Mouse (Mus musculus) forebrain, embryonic 15.5 days (tissue): ENCODE data around the gene Slc27a4. TPM values are rescaled to one million over a fixed set of nuclear protein-coding genes. Genes with fewer than 3 reads are reported as not detected.
"Not testable (repeated sequence)": the region's sequence is repeated elsewhere in the genome, so short reads cannot be mapped to it uniquely, and the experiment has no call there.

Source experiments
- ATAC-seq: fragments of 200-750 bp; cut with Nextera tagmentation; replicated peaks from 2 replicates; pipeline ENCODE4 v1.8.0; 2017; ENCODE audit warnings: mild to moderate bottlenecking, moderate TSS enrichment, moderate library complexity
- H3K27ac ChIP-seq: fragments of 300-500 bp; sonication (generic); replicated peaks from 2 replicates; pipeline ENCODE4 v1.5.1; 2015; ENCODE audit warnings: mild to moderate bottlenecking, inconsistent platforms
- H3K27me3 ChIP-seq: fragments of 300-500 bp; sonication (generic); 2 replicates; pipeline ENCODE4 v1.6.1; 2015; ENCODE audit warnings: inconsistent platforms
- H3K36me3 ChIP-seq: fragments of 300-500 bp; sonication (generic); 2 replicates; pipeline ENCODE4 v1.6.1; 2015; ENCODE audit warnings: mild to moderate bottlenecking, inconsistent platforms
- H3K4me1 ChIP-seq: fragments of 300-500 bp; sonication (generic); 2 replicates; pipeline ENCODE4 v1.6.1; 2015; ENCODE audit warnings: inconsistent platforms
- H3K4me2 ChIP-seq: fragments of 300-500 bp; sonication (generic); replicated peaks from 2 replicates; pipeline ENCODE4 v1.6.1; 2015; ENCODE audit warnings: mild to moderate bottlenecking, inconsistent platforms
- H3K4me3 ChIP-seq: fragments of 300-500 bp; sonication (generic); 2 replicates; pipeline ENCODE4 v1.5.1; 2015; ENCODE audit warnings: mild to moderate bottlenecking, inconsistent platforms
- H3K9ac ChIP-seq: fragments of 300-500 bp; sonication (generic); replicated peaks from 2 replicates; pipeline ENCODE4 v1.6.1; 2015; ENCODE audit warnings: mild to moderate bottlenecking, inconsistent platforms
- H3K9me3 ChIP-seq: fragments of 300-500 bp; sonication (generic); 2 replicates; pipeline ENCODE4 v1.6.1; 2016; ENCODE audit warnings: inconsistent platforms
- WGBS: fragments of 180-500 bp; shearing (Covaris S2); methylation state at CpG from one replicate; pipeline ENCODE4 v1.1.7; 2015; ENCODE audit warnings: mixed read lengths; 5-methylcytosine and 5-hydroxymethylcytosine counted together
- polyA plus RNA-seq: library from polyadenylated mRNA; unstranded; fragments of >200 nt; fragmentation: Nextera tagmentation; extraction: Ambion mirVana; gene quantifications from 2 replicates; pipeline ENCODE4 v1.2.1, GENCODE M21; 2015

The Slc27a4 gene
- 30.1 and 31.8 TPM in 2 replicates for polyA plus RNA-seq

- WGBS, result 7% methylated on average over 28 of the region's 28 CpGs
- no peaks in the 10 kb centered on the region for H3K9me3 ChIP-seq
- peak within 1 kb of the TSS; percentile 79 for H3K9ac ChIP-seq
- H3K4me3 ChIP-seq, result peak within 1 kb of the TSS; percentile 69
- H3K36me3 ChIP-seq, result peaks cover 29% of the 10 kb centered on the region
- H3K27ac ChIP-seq, result peak within 1 kb of the TSS; percentile 93
- H3K27me3 ChIP-seq, result no peaks in the 10 kb centered on the region
- H3K4me2 ChIP-seq, result peak within 1 kb of the TSS; percentile 65
- peaks cover 13% of the 10 kb centered on the region for H3K4me1 ChIP-seq
- ATAC-seq, result peak; percentile 99
Observed at GRCm38 (mm10) chr2:29802075-29802826, at the start of gene Slc27a4. Slc27a4 (plus strand) TSS chr2:29802634.

DNA sequence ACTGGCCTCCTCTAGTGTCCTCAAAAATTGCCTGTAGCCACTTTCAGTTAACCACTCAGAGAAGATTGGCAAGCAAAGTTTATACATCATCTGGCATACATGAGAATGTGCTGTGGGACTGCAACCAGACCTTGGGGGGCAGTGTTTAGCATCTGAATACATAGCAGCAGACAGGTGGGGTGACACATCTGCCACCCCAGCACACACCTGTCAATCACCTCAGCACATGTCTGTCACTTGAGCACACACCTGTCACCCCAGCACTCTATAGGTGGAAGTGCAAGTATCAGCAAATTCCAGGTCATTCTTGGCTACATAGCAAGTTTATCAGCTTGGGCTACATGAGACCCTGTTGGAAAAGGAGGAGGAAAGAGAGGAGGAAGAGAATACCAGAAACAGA lies 46.7 kb upstream of the Slc27a4 start:
- no peak for ATAC-seq
- H3K27me3 ChIP-seq, result peaks cover 25% of the 10 kb centered on the region
- peaks cover 3% of the 10 kb centered on the region; the same call in 1 of the 2 replicates for H3K9me3 ChIP-seq
- H3K4me1 ChIP-seq, result no peaks in the 10 kb centered on the region
- H3K9ac ChIP-seq, result no peak overlapping the region
- H3K4me3 ChIP-seq, result no peak overlapping the region
- H3K4me2 ChIP-seq, result no peak overlapping the region
- H3K36me3 ChIP-seq, result no peaks in the 10 kb centered on the region
- H3K27ac ChIP-seq, result no peak overlapping the region

GRCm38 (mm10) chr2:29764831-29765230 lies 37.6 kb upstream of the Slc27a4 start:
- Histone ChIP-seq H3K36me3 (no peaks in the 10 kb centered on the region), H3K4me1 (no peaks in the 10 kb centered on the region), H3K9ac (no peak overlapping the region), H3K27me3 (no peaks in the 10 kb centered on the region), H3K27ac (no peak overlapping the region), H3K4me2 (no peak overlapping the region), H3K9me3 (no peaks in the 10 kb centered on the region), H3K4me3 (no peak overlapping the region)
- WGBS, result 4% methylated on average over 1 of the region's 1 CpGs
- 0 out of 2 replicates have a peak, but pooled peaks have one; percentile 48 for ATAC-seq

DNA sequence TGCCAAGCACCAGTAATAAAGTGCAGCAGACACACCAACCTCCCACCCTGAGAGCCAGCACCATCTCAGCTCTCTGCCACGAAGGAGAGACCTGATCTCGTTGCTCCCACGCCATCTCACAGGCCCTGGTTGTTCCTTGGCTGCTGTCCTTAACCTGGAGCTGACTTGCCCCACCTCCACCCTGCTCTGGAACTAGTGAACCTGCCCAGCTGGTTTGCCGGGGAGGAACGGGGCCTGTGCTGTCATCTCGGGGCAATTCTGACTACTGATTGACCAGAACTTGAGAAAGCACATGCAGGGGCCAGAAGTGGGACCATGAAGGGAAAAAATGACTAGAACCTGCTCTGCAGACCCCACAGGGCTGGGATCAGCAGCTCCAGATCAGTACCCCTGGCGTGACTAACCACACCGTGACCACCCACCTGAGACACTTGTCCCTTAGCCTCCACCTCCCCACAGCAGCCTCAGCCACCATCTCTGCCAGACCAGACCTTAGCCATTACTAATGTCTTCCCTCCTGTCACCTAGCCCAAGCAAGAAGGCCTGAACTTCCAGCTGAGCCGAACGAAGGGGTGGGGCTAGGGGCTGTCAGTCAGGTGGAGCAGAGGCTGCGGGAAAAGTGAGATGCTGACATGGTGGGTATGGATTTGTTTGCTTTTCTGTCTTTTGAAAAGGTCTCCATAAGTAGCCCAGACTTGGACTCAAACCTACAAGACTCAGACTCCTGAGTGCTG lies 34.3 kb upstream of the Slc27a4 start:
- Histone ChIP-seq H3K27me3 (no peaks in the 10 kb centered on the region), H3K27ac (no peak overlapping the region), H3K36me3 (peaks cover 5% of the 10 kb centered on the region; the same call in 1 of the 2 replicates), H3K4me1 (no peaks in the 10 kb centered on the region), H3K9ac (no peak overlapping the region), H3K9me3 (no peaks in the 10 kb centered on the region), H3K4me3 (no peak overlapping the region), H3K4me2 (no peak overlapping the region)
- ATAC-seq, result no peak
- WGBS, result 78% methylated on average over 11 of the region's 11 CpGs

GRCm38 (mm10) chr2:29768901-29769300 lies 33.5 kb upstream of the Slc27a4 start:
- Histone ChIP-seq H3K4me3 (no peak overlapping the region), H3K9ac (no peak overlapping the region), H3K27me3 (no peaks in the 10 kb centered on the region), H3K36me3 (peaks cover 6% of the 10 kb centered on the region; the same call in 1 of the 2 replicates), H3K27ac (no peak overlapping the region), H3K4me1 (no peaks in the 10 kb centered on the region), H3K4me2 (no peak overlapping the region), H3K9me3 (no peaks in the 10 kb centered on the region)
- no peak for ATAC-seq
- 73% methylated on average over 9 of the region's 9 CpGs for WGBS

- ATAC-seq, result no peak
- Histone ChIP-seq H3K36me3 (peaks cover 12% of the 10 kb centered on the region), H3K4me3 (no peak overlapping the region), H3K9ac (no peak overlapping the region), H3K27ac (no peak overlapping the region), H3K9me3 (no peaks in the 10 kb centered on the region), H3K4me2 (no peak overlapping the region), H3K4me1 (no peaks in the 10 kb centered on the region), H3K27me3 (no peaks in the 10 kb centered on the region)
Observed at GRCm38 (mm10) chr2:29770162-29770561, 32.3 kb upstream of the Slc27a4 start.

GRCm38 (mm10) chr2:29771611-29772461 lies 30.6 kb upstream of the Slc27a4 start:
- Histone ChIP-seq H3K4me2 (no peak overlapping the region), H3K9ac (no peak overlapping the region), H3K9me3 (no peaks in the 10 kb centered on the region), H3K4me1 (no peaks in the 10 kb centered on the region), H3K27me3 (no peaks in the 10 kb centered on the region), H3K27ac (no peak overlapping the region), H3K36me3 (peaks cover 17% of the 10 kb centered on the region), H3K4me3 (no peak overlapping the region)
- no peak for ATAC-seq
- 88% methylated on average over 8 of the region's 8 CpGs for WGBS

DNA sequence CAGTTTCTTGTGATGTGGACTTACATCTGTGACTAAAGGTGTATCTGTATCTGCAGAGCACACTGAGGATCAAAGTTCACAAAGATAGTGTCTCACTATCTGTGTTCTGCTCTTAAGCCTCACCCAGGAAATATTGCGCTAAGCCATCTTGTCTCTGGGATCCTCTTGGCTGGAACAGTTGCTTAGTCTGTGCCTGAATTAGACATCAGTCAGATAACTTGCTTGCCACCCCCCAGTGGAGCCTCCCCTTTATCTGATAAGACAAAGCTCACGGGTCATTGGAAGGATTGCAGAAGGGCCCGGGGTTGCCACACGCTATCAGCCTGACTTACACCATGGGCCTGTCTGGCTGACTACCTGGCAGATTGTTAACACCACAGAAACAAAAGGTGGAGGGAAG lies 29.1 kb upstream of the Slc27a4 start:
- Histone ChIP-seq H3K9ac (no peak overlapping the region), H3K36me3 (peaks cover 32% of the 10 kb centered on the region), H3K4me3 (no peak overlapping the region), H3K4me1 (no peaks in the 10 kb centered on the region), H3K27me3 (no peaks in the 10 kb centered on the region), H3K9me3 (no peaks in the 10 kb centered on the region), H3K27ac (no peak overlapping the region), H3K4me2 (no peak overlapping the region)
- 89% methylated on average over 4 of the region's 4 CpGs for WGBS
- ATAC-seq, result no peak

DNA sequence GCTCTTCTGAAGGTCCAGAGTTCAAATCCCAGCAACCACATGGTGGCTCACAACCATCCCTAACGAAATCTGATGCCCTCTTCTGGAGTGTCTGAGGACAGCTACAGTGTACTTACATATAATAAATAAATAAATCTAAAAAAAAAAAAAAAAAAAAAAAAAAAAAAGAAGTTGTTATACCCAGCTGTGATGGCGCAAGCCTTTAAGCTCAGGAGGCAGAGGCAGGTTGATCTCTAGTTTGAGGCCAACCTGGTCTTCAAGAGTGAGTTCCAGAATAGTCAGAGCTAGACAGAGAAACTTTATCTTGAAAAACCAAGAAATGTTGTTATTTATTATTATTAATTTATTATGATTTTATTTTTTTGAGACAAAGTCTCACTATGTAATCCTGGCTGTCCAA lies 21.2 kb upstream of the Slc27a4 start:
- H3K36me3 ChIP-seq, result peaks cover 89% of the 10 kb centered on the region
- H3K4me2 ChIP-seq, H3K27me3 ChIP-seq, ATAC-seq, H3K9ac ChIP-seq, H3K9me3 ChIP-seq, H3K27ac ChIP-seq, H3K4me1 ChIP-seq, H3K4me3 ChIP-seq: not testable (repeated sequence)
- WGBS, result 94% methylated on average over 2 of the region's 2 CpGs

DNA sequence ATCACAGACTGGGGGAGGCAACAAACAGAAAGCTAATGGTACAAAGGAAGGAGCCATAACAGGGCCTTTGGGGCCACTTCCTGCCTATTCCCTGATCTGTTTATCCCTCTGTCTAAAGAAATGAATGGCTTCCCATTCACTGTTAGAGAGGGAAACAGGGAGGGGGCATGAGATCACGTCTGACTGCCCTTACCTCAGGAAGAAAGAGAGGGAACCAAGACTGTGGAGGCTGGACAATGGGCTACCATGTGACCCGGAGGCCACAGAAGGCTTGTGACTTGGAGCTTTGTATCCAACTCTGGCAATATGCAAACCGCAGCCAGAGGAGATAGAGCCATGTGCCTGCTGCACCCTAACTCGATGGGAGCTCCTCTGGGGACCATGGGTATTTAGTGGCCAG lies 18.1 kb upstream of the Slc27a4 start:
- H3K4me1 ChIP-seq, result peaks cover 18% of the 10 kb centered on the region
- ATAC-seq, result no peak
- no peak overlapping the region for H3K27ac ChIP-seq
- H3K4me3 ChIP-seq, result no peak overlapping the region
- H3K9ac ChIP-seq, result no peak overlapping the region
- H3K4me2 ChIP-seq, result no peak overlapping the region
- peaks cover 59% of the 10 kb centered on the region for H3K36me3 ChIP-seq
- no peaks in the 10 kb centered on the region for H3K9me3 ChIP-seq
- 68% methylated on average over 4 of the region's 4 CpGs for WGBS
- H3K27me3 ChIP-seq, result no peaks in the 10 kb centered on the region

DNA sequence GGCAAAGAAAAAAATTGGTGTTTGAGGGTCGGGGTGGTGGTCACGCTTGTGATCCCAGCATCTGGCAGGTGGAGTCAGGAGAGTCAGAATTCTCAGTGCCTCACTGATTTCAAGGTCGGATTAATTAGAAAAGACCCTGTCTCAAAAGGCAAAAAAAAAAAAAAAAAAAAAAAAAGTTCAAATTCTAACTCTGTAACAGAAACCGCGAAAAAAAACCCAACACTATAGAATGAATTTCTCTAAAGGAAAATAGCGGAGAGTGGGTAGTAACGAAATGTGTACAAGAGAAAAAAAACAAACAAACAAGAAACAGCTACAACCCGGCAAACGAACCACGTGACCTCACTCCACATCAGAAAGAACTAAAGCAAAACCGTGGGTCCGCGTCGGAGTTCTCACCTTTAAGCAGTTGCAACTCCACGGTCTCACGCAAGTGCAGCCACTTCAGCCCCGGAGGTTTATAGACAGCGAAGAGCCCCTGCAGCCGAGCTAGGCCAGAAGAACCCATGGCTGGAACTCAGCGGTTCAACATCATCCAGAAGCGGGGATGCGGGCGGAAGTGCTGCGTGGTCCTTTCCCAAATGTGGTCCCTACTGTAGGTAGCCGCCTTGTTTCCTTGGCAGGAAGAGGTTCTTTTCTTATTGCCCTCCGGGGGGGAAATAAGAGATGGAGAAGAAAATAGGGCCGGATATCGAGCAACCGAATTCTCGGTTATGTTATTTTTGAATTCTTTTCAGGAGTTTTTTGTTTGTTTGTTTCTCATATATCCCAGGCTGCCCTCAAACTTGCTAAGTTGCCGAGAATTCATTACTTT lies 15.1 kb upstream of the Slc27a4 start, which contains the start of gene Coq4:
TSS of gene Coq4 (plus strand) at position 390 of the 814 bp plus-strand sequence.
- H3K4me1 ChIP-seq, result peaks cover 18% of the 10 kb centered on the region
- peak within 1 kb of the TSS; percentile 66 for H3K4me3 ChIP-seq
- WGBS, result 1% methylated on average over 31 of the region's 31 CpGs
- peak within 1 kb of the TSS; percentile 73 for H3K9ac ChIP-seq
- H3K4me2 ChIP-seq, result peak within 1 kb of the TSS; percentile 85
- H3K36me3 ChIP-seq, result peaks cover 42% of the 10 kb centered on the region
- ATAC-seq, result peak; percentile 90
- peak within 1 kb of the TSS; percentile 86 for H3K27ac ChIP-seq
- no peaks in the 10 kb centered on the region for H3K9me3 ChIP-seq
- H3K27me3 ChIP-seq, result no peaks in the 10 kb centered on the region
